In the genomic region with DNA sequence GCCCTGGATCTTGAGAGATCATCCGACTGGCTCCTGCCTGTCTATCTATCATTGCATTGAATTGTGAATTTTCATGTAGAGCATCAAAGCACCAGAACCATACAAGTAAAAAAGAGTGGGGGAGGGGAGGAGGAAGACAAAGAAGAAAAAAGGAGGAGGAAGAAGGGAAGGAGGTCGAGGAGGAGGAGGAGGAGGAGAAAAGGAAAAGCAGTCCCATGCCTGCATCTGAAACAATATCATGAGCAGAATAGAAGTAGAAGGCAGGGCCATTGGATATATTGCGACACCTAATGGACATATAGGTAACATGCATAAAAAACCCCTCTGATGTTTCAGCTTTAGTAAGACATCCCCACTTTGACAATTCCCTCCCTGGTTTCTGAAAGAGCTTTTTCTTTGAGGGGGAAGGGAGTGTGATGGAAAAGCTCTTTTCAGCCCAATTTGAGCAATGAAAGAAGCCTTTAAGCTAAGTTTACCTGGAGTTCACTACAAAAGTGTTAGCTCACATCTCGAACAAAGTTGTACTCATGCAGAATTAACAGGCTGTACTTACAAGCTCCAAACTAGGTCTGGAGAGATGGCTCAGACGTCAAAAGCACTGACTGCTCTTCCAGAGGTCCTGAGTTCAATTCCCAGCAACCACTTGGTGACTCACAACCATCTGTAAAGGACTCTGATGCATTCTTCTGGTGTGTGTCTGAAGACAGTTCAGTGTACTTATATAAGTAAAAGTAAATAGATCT, we compare ENCODE assay signal across 11 mouse cellular contexts. TPM values are rescaled to one million over a fixed set of nuclear protein-coding genes. Genes with fewer than 3 reads are reported as not detected.
DNase-seq lines count a peak whose midpoint lies in the region; ATAC-seq and TF ChIP-seq lines count a peak whose summit lies in the region.
"Had no signal": no experiment of that assay in that cellular context is flagged by ENCODE, and none has a peak within 500 bp of the region (broad histone marks: within the 10 kb centered on the region; RNA-seq: fewer than 3 reads in every experiment).

No protein-coding gene starts in this region.

- H3K27me3 ChIP-seq in intestine, postnatal 0 days (replicated peaks; ENCODE audit: control insufficient read depth, insufficient read depth, low read length) = no peaks in the 10 kb centered on the region
- no peaks in the 10 kb centered on the region for H3K27me3 ChIP-seq in intestine, embryonic 15.5 days (replicated peaks)

- H3K36me3 ChIP-seq in intestine, postnatal 0 days (ENCODE audit: control insufficient read depth, insufficient read depth) = no peaks in the 10 kb centered on the region
- no peaks in the 10 kb centered on the region for H3K36me3 ChIP-seq in intestine, embryonic 15.5 days
- H3K36me3 ChIP-seq: neural tube, embryonic 13.5 days had no signal

- no peak overlapping the region for H3K4me3 ChIP-seq in intestine, postnatal 0 days (ENCODE audit: low read depth, low read length)
- no peak overlapping the region for H3K4me3 ChIP-seq in intestine, embryonic 15.5 days (replicated peaks)

- H3K4me1 ChIP-seq in intestine, postnatal 0 days (replicated peaks; ENCODE audit: control insufficient read depth, insufficient read depth, low read length) = no peaks in the 10 kb centered on the region
- H3K4me1 ChIP-seq in intestine, embryonic 15.5 days (replicated peaks) = no peaks in the 10 kb centered on the region

- TF ChIP-seq CTCF in intestine, postnatal 0 days (IDR thresholded peaks at IDR 0.05; ENCODE audit: low read depth) = peak; percentile 81

- WGBS in intestine, postnatal 0 days = 35% methylated on average over 5 of the region's 5 CpGs
- 32% methylated on average over 5 of the region's 5 CpGs for WGBS in intestine, embryonic 15.5 days

- DNase-seq in A20 (ENCODE audit: low read depth, low spot score) (peak; percentile 59), MN1 (ENCODE audit: low spot score) (peak; percentile 63)
- DNase-seq in embryo, embryonic 9.5 days (ENCODE audit: extremely low spot score) = peak; percentile 38
- DNase-seq in right cerebral cortex, postnatal 25 days = no peak
- no peak for DNase-seq in kidney, postnatal 36 days
- DNase-seq in heart, postnatal 36 days = no peak

- no peak overlapping the region for H3K9ac ChIP-seq in intestine, postnatal 0 days (ENCODE audit: low read depth, low read length)
- H3K9ac ChIP-seq in intestine, embryonic 15.5 days = no peak overlapping the region

- H3K9me3 ChIP-seq in intestine, postnatal 0 days (ENCODE audit: control insufficient read depth) = no peaks in the 10 kb centered on the region
- no peaks in the 10 kb centered on the region for H3K9me3 ChIP-seq in intestine, embryonic 15.5 days
- H3K9me3 ChIP-seq: neural tube, embryonic 13.5 days had no signal

- no peak for ATAC-seq in intestine, postnatal 0 days
- ATAC-seq in intestine, embryonic 15.5 days = no peak

- H3K27ac ChIP-seq in intestine, postnatal 0 days (ENCODE audit: low read depth, low read length) = no peak overlapping the region
- H3K27ac ChIP-seq in intestine, embryonic 15.5 days = no peak overlapping the region
- H3K27ac ChIP-seq: neural tube, embryonic 13.5 days had no signal

- H3K4me2 ChIP-seq in intestine, postnatal 0 days (replicated peaks; ENCODE audit: low read depth) = no peak overlapping the region
- no peak overlapping the region for H3K4me2 ChIP-seq in intestine, embryonic 15.5 days (replicated peaks)

- intact Hi-C loops in heart, postnatal 36 days (cut with DNase I) = loop anchor here (1.0 to 10.0 kb wide), 5 partner anchors 68 to 358 kb away; partner anchors contain the start of genes Rlim and Slc16a2

RNA-seq across cellular contexts. Expression of gene Zcchc13, which starts 5.8 kb away (rescaled TPM):
- polyA plus RNA-seq in intestine, postnatal 0 days (2015; fragmentation: Nextera tagmentation; extraction: Ambion mirVana) = not detected in 2 replicates
- polyA plus RNA-seq in intestine, embryonic 15.5 days (2015; fragmentation: Nextera tagmentation; extraction: Ambion mirVana) = not detected in 2 replicates
- not detected for total RNA-seq in heart, postnatal 36 days (2021)
- total RNA-seq: left cerebral cortex, postnatal 36 days had no signal
- polyA plus RNA-seq: heart, embryonic 16.5 days; neural tube, embryonic 13.5 days had no signal

Comparison
In these comparisons a context has a peak if more than half of its experiments do, and no peak if none do; other contexts are left out.
1. DNase-seq: peak in A20 (single experiment), MN1 (single experiment) and embryo, embryonic 9.5 days (single experiment); none in right cerebral cortex, postnatal 25 days (single experiment), kidney, postnatal 36 days (0 of 2) and heart, postnatal 36 days (0 of 2).